Mouse (Mus musculus) lung, embryonic 16.5 days (tissue): ENCODE measurements at regions not wholly inside any gene's neighbourhood (a gene's known extent, or its start where the extent isn't known, plus 50 kb on each side); places are given as distances from the start of the nearest gene placed in this dataset.

Experiments
- ATAC-seq: fragments of 200-750 bp; cut with Nextera tagmentation; 2 replicates; pipeline ENCODE4 v1.8.0; 2017; ENCODE audit warnings: low read depth, mild to moderate bottlenecking, moderate library complexity
- H3K27ac ChIP-seq: fragments of 300-500 bp; sonication (generic); 2 replicates; pipeline ENCODE4 v1.5.1; 2014; ENCODE audit warnings: mild to moderate bottlenecking, control low read depth, low read length
- H3K27me3 ChIP-seq: fragments of 300-500 bp; sonication (generic); 2 replicates; pipeline ENCODE4 v1.6.1; 2014; ENCODE audit warnings: low read depth, low read length, mixed read lengths; ENCODE audit not compliant: control insufficient read depth, insufficient read depth
- H3K36me3 ChIP-seq: fragments of 300-500 bp; sonication (generic); 2 replicates; pipeline ENCODE4 v1.6.1; 2014; ENCODE audit warnings: low read length; ENCODE audit not compliant: control insufficient read depth, insufficient read depth
- H3K4me1 ChIP-seq: fragments of 300-500 bp; sonication (generic); replicated peaks from 2 replicates; pipeline ENCODE4 v1.6.1; 2014; ENCODE audit warnings: low read length, mixed read lengths; ENCODE audit not compliant: control insufficient read depth, insufficient read depth
- H3K4me2 ChIP-seq: fragments of 300-500 bp; sonication (generic); 2 replicates; pipeline ENCODE4 v1.6.1; 2014; ENCODE audit warnings: low read depth, low read length, control low read depth
- H3K4me3 ChIP-seq: fragments of 300-500 bp; sonication (generic); 2 replicates; pipeline ENCODE4 v1.5.1; 2014; ENCODE audit warnings: mild to moderate bottlenecking, low read length, control low read depth
- H3K9ac ChIP-seq: fragments of 300-500 bp; sonication (generic); 2 replicates; pipeline ENCODE4 v1.6.1; 2014; ENCODE audit warnings: low read length, control low read depth
- H3K9me3 ChIP-seq: fragments of 300-500 bp; sonication (generic); 2 replicates; pipeline ENCODE4 v1.6.1; 2016; ENCODE audit warnings: low read length; ENCODE audit not compliant: control insufficient read depth
- WGBS: fragments of 180-500 bp; shearing (Covaris S2); extraction: QIAGEN DNeasy Blood & Tissue Kit; methylation state at CpG from one replicate; pipeline ENCODE4 v1.1.7; 2014; 5-methylcytosine and 5-hydroxymethylcytosine counted together

DNA sequence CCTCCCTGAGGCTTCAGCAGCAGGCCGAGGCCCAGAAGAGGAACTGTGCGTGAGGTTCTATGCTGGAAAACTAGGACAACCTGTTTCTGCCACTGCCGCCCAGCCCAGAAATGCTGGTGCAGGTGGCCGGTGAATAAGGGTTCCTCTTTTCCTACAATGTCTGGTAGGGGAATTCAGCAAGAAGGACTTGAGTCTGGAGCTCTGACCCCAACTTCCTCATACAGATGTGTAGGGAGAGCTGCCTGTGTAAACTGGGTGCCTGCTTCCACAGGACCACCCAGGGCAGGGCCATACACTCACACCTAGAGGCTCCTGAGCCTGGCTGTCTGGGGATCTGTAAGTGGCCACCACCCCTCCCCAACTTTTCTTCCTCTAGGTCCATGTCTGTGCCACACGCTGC lies 60.3 kb upstream of the Id2 start:
- Histone ChIP-seq H3K9ac (no peak overlapping the region), H3K27me3 (no peaks in the 10 kb centered on the region), H3K4me1 (no peaks in the 10 kb centered on the region), H3K36me3 (no peaks in the 10 kb centered on the region), H3K9me3 (no peaks in the 10 kb centered on the region), H3K4me2 (no peak overlapping the region), H3K27ac (no peak overlapping the region), H3K4me3 (no peak overlapping the region)
- WGBS: 65% methylated on average over 5 of the region's 5 CpGs
- ATAC-seq: no peak

DNA sequence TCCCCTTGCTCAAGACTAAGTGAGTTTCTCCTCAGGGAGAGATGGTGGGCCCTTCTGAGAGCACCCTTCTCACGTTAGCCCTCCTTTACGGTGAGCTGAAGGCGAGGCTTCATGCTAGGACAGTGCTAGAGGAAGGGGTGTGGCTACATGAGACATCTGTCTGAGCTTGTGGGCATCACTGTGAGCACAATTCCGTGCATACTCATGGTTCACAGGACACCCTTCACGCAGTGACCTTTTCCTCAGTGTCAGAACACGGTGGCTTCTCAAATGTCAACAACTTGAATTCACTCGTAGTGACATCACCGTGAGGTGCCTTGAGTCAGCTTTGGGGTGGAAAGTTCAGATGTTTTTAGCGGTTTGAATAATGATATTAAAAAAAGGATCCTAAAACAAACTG lies 58.5 kb upstream of the Id2 start:
- Histone ChIP-seq H3K36me3 (no peaks in the 10 kb centered on the region), H3K4me2 (no peak overlapping the region), H3K4me3 (no peak overlapping the region), H3K27me3 (no peaks in the 10 kb centered on the region), H3K9me3 (no peaks in the 10 kb centered on the region), H3K27ac (no peak overlapping the region), H3K9ac (no peak overlapping the region), H3K4me1 (no peaks in the 10 kb centered on the region)
- ATAC-seq: 0 out of 2 replicates have a peak, but pooled peaks have one; percentile 26
- WGBS: 28% methylated on average over 9 of the region's 9 CpGs

GRCm38 (mm10) chr12:25148099-25148498 lies 51.2 kb upstream of the Id2 start:
- ATAC-seq: no peak
- Histone ChIP-seq H3K4me3 (no peak overlapping the region), H3K27ac (no peak overlapping the region), H3K36me3 (no peaks in the 10 kb centered on the region), H3K27me3 (no peaks in the 10 kb centered on the region), H3K9ac (no peak overlapping the region), H3K4me2 (no peak overlapping the region), H3K9me3 (no peaks in the 10 kb centered on the region), H3K4me1 (no peaks in the 10 kb centered on the region)
- 83% methylated on average over 6 of the region's 6 CpGs for WGBS
